Mouse (Mus musculus): ENCODE data around the gene Lcorl. TPM values are rescaled to one million over a fixed set of nuclear protein-coding genes. Genes with fewer than 3 reads are reported as not detected.

Lcorl gene
- total RNA-seq, 2 experiments from 2014 or later, result 33.4 to 38.7 TPM

Other genes starting within 250 kb of the Lcorl start
- gene Fam184b, start 218.0 kb downstream of the Lcorl start, total RNA-seq (2015), result not detected in 2 replicates
- gene Fam184b, start 218.0 kb downstream of the Lcorl start, total RNA-seq (2017), result not detected in 2 replicates
- gene Ncapg, start 187.7 kb downstream of the Lcorl start, total RNA-seq (2015), result 76.7 and 107 TPM in 2 replicates
- 70.5 and 82.4 TPM in 2 replicates for gene Ncapg, start 187.7 kb downstream of the Lcorl start, total RNA-seq (2017)